In genomic region chr16:20140772-20141531, GRCm38 (mm10) we compare ENCODE assay signal across 8 mouse cellular contexts. TPM values are rescaled to one million over a fixed set of nuclear protein-coding genes. Genes with fewer than 3 reads are reported as not detected.
DNase-seq lines count a peak whose midpoint lies in the region; ATAC-seq and TF ChIP-seq lines count a peak whose summit lies in the region.

TSS of gene Yeats2 (plus strand) at chr16:20141063.

- H3K4me3 ChIP-seq in forebrain, embryonic 15.5 days, result peak within 1 kb of the TSS; percentile 96
- H3K4me3 ChIP-seq in lung, adult 2 months (replicated peaks; ENCODE audit: extremely low read depth, low read depth, low read length), result peak within 1 kb of the TSS; percentile 98

- peak within 1 kb of the TSS; percentile 98 for H3K27ac ChIP-seq in forebrain, embryonic 15.5 days (replicated peaks)

- peaks cover 19% of the 10 kb centered on the region for H3K4me1 ChIP-seq in forebrain, embryonic 15.5 days
- H3K4me1 ChIP-seq in lung, adult 2 months (ENCODE audit: control insufficient read depth, insufficient read depth, low read length), result peaks cover 11% of the 10 kb centered on the region

- H3K4me2 ChIP-seq in forebrain, embryonic 15.5 days (replicated peaks), result peak within 1 kb of the TSS; percentile 75

- intact Hi-C loops in heart, postnatal 25 days (cut with DNase I), result loop anchor here (5.0 kb wide), 1 partner anchor 34 kb away; no protein-coding TSS in a partner anchor

- peak; percentile 67; the same call in 1 of the 2 replicates for TF ChIP-seq POLR2A in lung, adult 2 months (IDR thresholded peaks at IDR 0.05; ENCODE audit: borderline replicate concordance, extremely low read depth, low read depth, low read length)

- no peaks in the 10 kb centered on the region for H3K9me3 ChIP-seq in forebrain, embryonic 15.5 days

- TF ChIP-seq CTCF in lung, adult 2 months (IDR thresholded peaks at IDR 0.05; ENCODE audit: insufficient read depth, low read length), result no peak

- under 1% methylated on average over 88 of the region's 92 CpGs for WGBS in forebrain, embryonic 15.5 days
- under 1% methylated on average over 86 of the region's 92 CpGs for WGBS in lung, adult 2 months

- H3K27me3 ChIP-seq in forebrain, embryonic 15.5 days, result no peaks in the 10 kb centered on the region

- H3K9ac ChIP-seq in forebrain, embryonic 15.5 days (replicated peaks), result peak within 1 kb of the TSS; percentile 93

- peaks cover 7% of the 10 kb centered on the region for H3K36me3 ChIP-seq in forebrain, embryonic 15.5 days

- peak; percentile 95 for DNase-seq in ES-CJ7 (ENCODE audit: low read depth, low spot score)
- DNase-seq in cerebellum, adult 11 months, result peak; percentile 80
- peak; percentile 74 for DNase-seq in heart, postnatal 25 days (ENCODE audit: low spot score)
- peak; percentile 74 to 87 for DNase-seq in layer of hippocampus, adult 18-20 months (ENCODE audit: low spot score in 2 of 2)
- DNase-seq in lung, adult 2 months, result peak; percentile 83
- peak; percentile 83 to 87 for DNase-seq in thymus, adult 18-20 months

- peak; percentile 94 for ATAC-seq in forebrain, embryonic 15.5 days (replicated peaks)
- ATAC-seq in neutrophil, adult 5-6 weeks (ENCODE audit: extremely low read depth, insufficient number of reproducible peaks, low FRiP score, poor library complexity, severe bottlenecking), result peak; percentile 91

RNA-seq across cellular contexts. Expression of gene Yeats2, which starts in this region (rescaled TPM):
- polyA plus RNA-seq in forebrain, embryonic 15.5 days (2015; fragmentation: Nextera tagmentation; extraction: Ambion mirVana), result 24.3 and 30.2 TPM in 2 replicates
- total RNA-seq in heart, postnatal 25 days (2021), result 10 to 100 TPM; 10.7 to 12.0 TPM
- 10 to 100 TPM; 34.1 to 36.2 TPM for total RNA-seq in layer of hippocampus, adult 18-20 months (2021)
- 21.1 and 26.4 TPM in 2 replicates for polyA plus RNA-seq in lung, adult 2 months (2012; rRNA removed)
- total RNA-seq in neutrophil, adult 5-6 weeks (2017), result 21.0 and 21.1 TPM in 2 replicates

Comparison
In these comparisons a context has a peak if more than half of its experiments do, and no peak if none do; other contexts are left out.
1. Peak in every context shown above with its lines: DNase-seq, ATAC-seq, H3K4me3 ChIP-seq and H3K27ac ChIP-seq.